In genomic region chr11:14769008-14769407, GRCm38 (mm10) we compare ENCODE assay signal across 22 mouse cellular contexts.
DNase-seq lines count a peak whose midpoint lies in the region; ATAC-seq and TF ChIP-seq lines count a peak whose summit lies in the region.
"Had no signal": no experiment of that assay in that cellular context is flagged by ENCODE, and none has a peak within 500 bp of the region (broad histone marks: within the 10 kb centered on the region; RNA-seq: fewer than 3 reads in every experiment).

No protein-coding gene starts in this region.

- H3K4me1 ChIP-seq in forebrain, embryonic 14.5 days (ENCODE audit: control insufficient read depth, insufficient read depth, low read length), result no peaks in the 10 kb centered on the region
- H3K4me1 ChIP-seq in forebrain, embryonic 13.5 days, result no peaks in the 10 kb centered on the region
- no peaks in the 10 kb centered on the region for H3K4me1 ChIP-seq in limb, embryonic 14.5 days (ENCODE audit: control insufficient read depth, insufficient read depth, low read length)
- no peaks in the 10 kb centered on the region for H3K4me1 ChIP-seq in limb, embryonic 10.5 days
- H3K4me1 ChIP-seq: embryonic facial prominence, embryonic 15.5 days; hindbrain, embryonic 10.5 days had no signal

- no peak overlapping the region for H3K9ac ChIP-seq in forebrain, embryonic 14.5 days (ENCODE audit: low read length)
- no peak overlapping the region for H3K9ac ChIP-seq in forebrain, embryonic 13.5 days
- H3K9ac ChIP-seq in limb, embryonic 14.5 days (ENCODE audit: low read depth, low read length, severe bottlenecking), result no peak overlapping the region
- H3K9ac ChIP-seq: embryonic facial prominence, embryonic 15.5 days; hindbrain, embryonic 14.5 days had no signal

- no peaks in the 10 kb centered on the region for H3K27me3 ChIP-seq in forebrain, embryonic 14.5 days (replicated peaks; ENCODE audit: control insufficient read depth, insufficient read depth, low read length)
- no peaks in the 10 kb centered on the region for H3K27me3 ChIP-seq in forebrain, embryonic 13.5 days
- H3K27me3 ChIP-seq in limb, embryonic 14.5 days (ENCODE audit: control insufficient read depth, insufficient read depth, low read length), result no peaks in the 10 kb centered on the region
- no peaks in the 10 kb centered on the region for H3K27me3 ChIP-seq in limb, embryonic 10.5 days (ENCODE audit: low read depth, poor library complexity, severe bottlenecking)
- H3K27me3 ChIP-seq: CH12.LX; embryonic facial prominence, embryonic 15.5 days had no signal

- no peak for TF ChIP-seq POLR2A in limb, embryonic 14.5 days (IDR thresholded peaks at IDR 0.05; ENCODE audit: borderline replicate concordance, extremely low read depth, insufficient read depth, insufficient read length)
- TF ChIP-seq POLR2A in brain, embryonic 14.5 days (IDR thresholded peaks at IDR 0.05; ENCODE audit: borderline replicate concordance, extremely low read depth, insufficient read depth, insufficient read length, poor library complexity, severe bottlenecking), result no peak

- no peak for TF ChIP-seq CTCF in brain, embryonic 14.5 days (IDR thresholded peaks at IDR 0.05; ENCODE audit: borderline replicate concordance, extremely low read depth, insufficient read depth, insufficient read length)

- whole genome bisulfite sequencing in forebrain, embryonic 14.5 days, result 51% methylated on average over 1 of the region's 1 CpGs
- 44% methylated on average over 1 of the region's 1 CpGs for WGBS in forebrain, embryonic 13.5 days
- 54% methylated on average over 1 of the region's 1 CpGs for WGBS in limb, embryonic 14.5 days
- WGBS in limb, embryonic 10.5 days, result 73% methylated on average over 1 of the region's 1 CpGs

- H3K27ac ChIP-seq in forebrain, embryonic 14.5 days (ENCODE audit: low read depth, low read length), result no peak overlapping the region
- no peak overlapping the region for H3K27ac ChIP-seq in forebrain, embryonic 13.5 days
- H3K27ac ChIP-seq in limb, embryonic 14.5 days (replicated peaks; ENCODE audit: low read depth, low read length), result no peak overlapping the region
- H3K27ac ChIP-seq in limb, embryonic 10.5 days, result no peak overlapping the region
- H3K27ac ChIP-seq: embryonic facial prominence, embryonic 15.5 days; gastrocnemius, adult 2 months; hindbrain, embryonic 10.5 days; hindbrain, embryonic 14.5 days had no signal

- H3K9me3 ChIP-seq in forebrain, embryonic 14.5 days (replicated peaks; ENCODE audit: control insufficient read depth, low read length), result no peaks in the 10 kb centered on the region
- H3K9me3 ChIP-seq in forebrain, embryonic 13.5 days (replicated peaks), result no peaks in the 10 kb centered on the region
- H3K9me3 ChIP-seq in limb, embryonic 14.5 days (ENCODE audit: control insufficient read depth, low read length), result no peaks in the 10 kb centered on the region
- no peaks in the 10 kb centered on the region for H3K9me3 ChIP-seq in limb, embryonic 10.5 days (replicated peaks)
- H3K9me3 ChIP-seq: embryonic facial prominence, embryonic 15.5 days; G1E; hindbrain, embryonic 10.5 days had no signal

- no peaks in the 10 kb centered on the region for H3K36me3 ChIP-seq in forebrain, embryonic 14.5 days (ENCODE audit: control insufficient read depth, insufficient read depth, low read length)
- H3K36me3 ChIP-seq in forebrain, embryonic 13.5 days (ENCODE audit: poor library complexity, severe bottlenecking), result no peaks in the 10 kb centered on the region
- H3K36me3 ChIP-seq in limb, embryonic 14.5 days (ENCODE audit: control insufficient read depth, insufficient read depth, low read length), result no peaks in the 10 kb centered on the region
- no peaks in the 10 kb centered on the region for H3K36me3 ChIP-seq in limb, embryonic 10.5 days
- H3K36me3 ChIP-seq: embryonic facial prominence, embryonic 15.5 days; G1E; hindbrain, embryonic 10.5 days had no signal

- ATAC-seq in forebrain, embryonic 14.5 days, result no peak
- ATAC-seq in forebrain, embryonic 13.5 days, result no peak
- ATAC-seq in limb, embryonic 14.5 days (ENCODE audit: low FRiP score, low read depth), result peak; percentile 57; the same call in 1 of the 2 replicates
- ATAC-seq: intestine, postnatal 0 days had no signal

- H3K4me2 ChIP-seq in forebrain, embryonic 14.5 days (ENCODE audit: low read length), result no peak overlapping the region
- no peak overlapping the region for H3K4me2 ChIP-seq in forebrain, embryonic 13.5 days
- no peak overlapping the region for H3K4me2 ChIP-seq in limb, embryonic 14.5 days (replicated peaks; ENCODE audit: low read depth, low read length, severe bottlenecking)
- H3K4me2 ChIP-seq: heart, embryonic 11.5 days; hindbrain, embryonic 14.5 days had no signal

- DNase-seq in forebrain, embryonic 14.5 days (ENCODE audit: low spot score), result peak; percentile 24
- DNase-seq in limb, embryonic 14.5 days (ENCODE audit: low spot score), result peak; percentile 45
- DNase-seq in limb, embryonic 10.5 days (ENCODE audit: low spot score), result no peak
- DNase-seq in brain, embryonic 14.5 days (ENCODE audit: low read depth), result peak; percentile 46
- DNase-seq in frontal cortex, postnatal 25 days (ENCODE audit: low spot score in 2 of 2), result no peak
- DNase-seq: adrenal gland, adult 2 months; B cell, adult 2 months; cerebellum, adult 11-12 months; cerebellum, adult 8-10 months; cerebellum, postnatal 36 days; embryo, embryonic 11 days; gastrocnemius, adult 2 months; heart, adult 11 months; kidney, adult 2 months had no signal

- no peak overlapping the region for H3K4me3 ChIP-seq in forebrain, embryonic 14.5 days (ENCODE audit: low read depth, low read length)
- H3K4me3 ChIP-seq in forebrain, embryonic 13.5 days, result no peak overlapping the region
- no peak overlapping the region for H3K4me3 ChIP-seq in limb, embryonic 14.5 days (replicated peaks; ENCODE audit: low read length)
- H3K4me3 ChIP-seq in limb, embryonic 10.5 days, result no peak overlapping the region
- H3K4me3 ChIP-seq: embryonic facial prominence, embryonic 15.5 days; hindbrain, embryonic 10.5 days had no signal

Comparison
In these comparisons a context has a peak if more than half of its experiments do, and no peak if none do; other contexts are left out.
1. DNase-seq: peak in forebrain, embryonic 14.5 days (single experiment), limb, embryonic 14.5 days (single experiment) and brain, embryonic 14.5 days (single experiment); none in limb, embryonic 10.5 days (single experiment) and frontal cortex, postnatal 25 days (0 of 2).